Mouse (Mus musculus) hindbrain, embryonic 15.5 days (tissue): ENCODE data around the gene Brox. TPM values are rescaled to one million over a fixed set of nuclear protein-coding genes. Genes with fewer than 3 reads are reported as not detected.

ENCODE experiments used
- ATAC-seq: fragments of 200-750 bp; cut with Nextera tagmentation; 2 replicates; pipeline ENCODE4 v1.8.0; 2017; ENCODE audit warnings: low read depth, moderate number of reproducible peaks, moderate TSS enrichment; ENCODE audit not compliant: low FRiP score
- H3K27ac ChIP-seq: fragments of 300-500 bp; sonication (generic); replicated peaks from 2 replicates; pipeline ENCODE4 v1.5.1; 2015; ENCODE audit warnings: mild to moderate bottlenecking, inconsistent platforms
- H3K27me3 ChIP-seq: fragments of 300-500 bp; sonication (generic); 2 replicates; pipeline ENCODE4 v1.6.1; 2015; ENCODE audit warnings: control low read depth, inconsistent platforms
- H3K36me3 ChIP-seq: fragments of 300-500 bp; sonication (generic); 2 replicates; pipeline ENCODE4 v1.6.1; 2015; ENCODE audit warnings: control low read depth, inconsistent platforms
- H3K4me1 ChIP-seq: fragments of 300-500 bp; sonication (generic); replicated peaks from 2 replicates; pipeline ENCODE4 v1.6.1; 2015; ENCODE audit warnings: control low read depth, inconsistent platforms
- H3K4me2 ChIP-seq: fragments of 300-500 bp; sonication (generic); 2 replicates; pipeline ENCODE4 v1.6.1; 2015; ENCODE audit warnings: moderate library complexity, mild to moderate bottlenecking, inconsistent platforms
- H3K4me3 ChIP-seq: fragments of 300-500 bp; sonication (generic); 2 replicates; pipeline ENCODE4 v1.5.1; 2015; ENCODE audit warnings: mild to moderate bottlenecking, inconsistent platforms
- H3K9ac ChIP-seq: fragments of 300-500 bp; sonication (generic); 2 replicates; pipeline ENCODE4 v1.6.1; 2015; ENCODE audit warnings: inconsistent platforms
- H3K9me3 ChIP-seq: fragments of 300-500 bp; sonication (generic); 2 replicates; pipeline ENCODE4 v1.6.1; 2016; ENCODE audit warnings: control low read depth, inconsistent platforms
- WGBS: fragments of 180-500 bp; shearing (Covaris S2); methylation state at CpG from one replicate; pipeline ENCODE4 v1.1.7; 2015; 5-methylcytosine and 5-hydroxymethylcytosine counted together
- polyA plus RNA-seq: library from polyadenylated mRNA; unstranded; fragments of >200 nt; fragmentation: Nextera tagmentation; extraction: Ambion mirVana; gene quantifications from 2 replicates; pipeline ENCODE4 v1.2.1, GENCODE M21; 2015

Gene Brox
- polyA plus RNA-seq, 1 experiment from 2014 or later = 95.8 TPM

GRCm38 (mm10) chr1:183308476-183308875 lies 11.4 kb upstream of the Brox start:
- Histone ChIP-seq H3K36me3 (peaks cover 14% of the 10 kb centered on the region; the same call in 1 of the 2 replicates), H3K9ac (no peak overlapping the region), H3K4me3 (no peak overlapping the region), H3K4me2 (no peak overlapping the region), H3K9me3 (no peaks in the 10 kb centered on the region), H3K27ac (no peak overlapping the region), H3K4me1 (no peaks in the 10 kb centered on the region), H3K27me3 (no peaks in the 10 kb centered on the region)
- no peak for ATAC-seq
- 79% methylated on average over 1 of the region's 1 CpGs for WGBS

- ATAC-seq = no peak
- Histone ChIP-seq H3K36me3 (peaks cover 11% of the 10 kb centered on the region; the same call in 1 of the 2 replicates), H3K27me3 (no peaks in the 10 kb centered on the region), H3K9me3 (no peaks in the 10 kb centered on the region), H3K27ac (no peak overlapping the region), H3K4me1 (no peaks in the 10 kb centered on the region), H3K9ac (no peak overlapping the region), H3K4me2 (no peak overlapping the region), H3K4me3 (no peak overlapping the region)
- WGBS = 81% methylated on average over 3 of the region's 3 CpGs
Observed at GRCm38 (mm10) chr1:183307555-183307954, 10.5 kb upstream of the Brox start.

- no peaks in the 10 kb centered on the region for H3K9me3 ChIP-seq
- H3K4me1 ChIP-seq = peaks cover 4% of the 10 kb centered on the region; the same call in 1 of the 2 replicates
- H3K9ac ChIP-seq = no peak overlapping the region
- no peak for ATAC-seq
- H3K4me3 ChIP-seq = no peak overlapping the region
- 88% methylated on average over 6 of the region's 6 CpGs for WGBS
- H3K36me3 ChIP-seq = no peaks in the 10 kb centered on the region
- H3K27ac ChIP-seq = no peak overlapping the region
- H3K4me2 ChIP-seq = no peak overlapping the region
- H3K27me3 ChIP-seq = no peaks in the 10 kb centered on the region
Observed at GRCm38 (mm10) chr1:183299161-183299560, 2.1 kb upstream of the Brox start.

GRCm38 (mm10) chr1:183297886-183298489 lies 919 bp upstream of the Brox start:
- Histone ChIP-seq H3K36me3 (no peaks in the 10 kb centered on the region), H3K4me3 (peak overlapping the region; percentile 48), H3K27me3 (no peaks in the 10 kb centered on the region), H3K4me1 (peaks cover 4% of the 10 kb centered on the region; the same call in 1 of the 2 replicates), H3K9ac (peak overlapping the region; percentile 39), H3K27ac (peak overlapping the region; percentile 86), H3K4me2 (peak overlapping the region; percentile 56), H3K9me3 (no peaks in the 10 kb centered on the region)
- WGBS = under 1% methylated on average over 20 of the region's 20 CpGs
- no peak for ATAC-seq

GRCm38 (mm10) chr1:183297473-183297885 lies 410 bp upstream of the Brox start:
- peak overlapping the region; percentile 39 for H3K9ac ChIP-seq
- peak overlapping the region; percentile 86 for H3K27ac ChIP-seq
- H3K9me3 ChIP-seq = no peaks in the 10 kb centered on the region
- whole genome bisulfite sequencing = under 1% methylated on average over 29 of the region's 30 CpGs
- peaks cover 4% of the 10 kb centered on the region; the same call in 1 of the 2 replicates for H3K4me1 ChIP-seq
- H3K27me3 ChIP-seq = no peaks in the 10 kb centered on the region
- peak; percentile 7 for ATAC-seq
- H3K4me3 ChIP-seq = peak overlapping the region; percentile 48
- no peaks in the 10 kb centered on the region for H3K36me3 ChIP-seq
- peak overlapping the region; percentile 56 for H3K4me2 ChIP-seq

GRCm38 (mm10) chr1:183296465-183296864 lies 604 bp downstream of the Brox start, which contains the start of gene Aida:
TSS of gene Aida (plus strand) at chr1:183296590.
- Histone ChIP-seq H3K4me2 (peak within 1 kb of the TSS; percentile 56), H3K27ac (peak within 1 kb of the TSS; percentile 86), H3K9ac (peak within 1 kb of the TSS; percentile 60), H3K36me3 (0 out of 2 replicates have a peak, but pooled peaks cover 7% of the 10 kb centered on the region), H3K4me3 (peak within 1 kb of the TSS; percentile 48), H3K27me3 (no peaks in the 10 kb centered on the region), H3K9me3 (no peaks in the 10 kb centered on the region), H3K4me1 (peaks cover 4% of the 10 kb centered on the region; the same call in 1 of the 2 replicates)
- peak; percentile 9 for ATAC-seq
- 1% methylated on average over 26 of the region's 26 CpGs for WGBS

- Histone ChIP-seq H3K27ac (no peak overlapping the region), H3K9ac (no peak overlapping the region), H3K4me2 (no peak overlapping the region), H3K4me1 (no peaks in the 10 kb centered on the region), H3K27me3 (no peaks in the 10 kb centered on the region), H3K4me3 (no peak overlapping the region), H3K9me3 (no peaks in the 10 kb centered on the region), H3K36me3 (peaks cover 66% of the 10 kb centered on the region)
- ATAC-seq = no peak
- WGBS = 96% methylated on average over 4 of the region's 4 CpGs
Observed at GRCm38 (mm10) chr1:183289576-183289975, 7.5 kb downstream of the Brox start.

- H3K9me3 ChIP-seq = no peaks in the 10 kb centered on the region
- H3K27me3 ChIP-seq = no peaks in the 10 kb centered on the region
- H3K36me3 ChIP-seq = peaks cover 76% of the 10 kb centered on the region
- H3K9ac ChIP-seq = no peak overlapping the region
- no peaks in the 10 kb centered on the region for H3K4me1 ChIP-seq
- no peak overlapping the region for H3K27ac ChIP-seq
- ATAC-seq = no peak
- H3K4me2 ChIP-seq = no peak overlapping the region
- WGBS = 89% methylated on average over 3 of the region's 3 CpGs
- H3K4me3 ChIP-seq = no peak overlapping the region
Observed at GRCm38 (mm10) chr1:183288351-183288750, 8.7 kb downstream of the Brox start.

- H3K9me3 ChIP-seq = no peaks in the 10 kb centered on the region
- no peak overlapping the region for H3K4me2 ChIP-seq
- WGBS = 86% methylated on average over 5 of the region's 5 CpGs
- H3K27ac ChIP-seq = no peak overlapping the region
- no peak overlapping the region for H3K9ac ChIP-seq
- no peaks in the 10 kb centered on the region for H3K27me3 ChIP-seq
- ATAC-seq = no peak
- no peak overlapping the region for H3K4me3 ChIP-seq
- peaks cover 30% of the 10 kb centered on the region for H3K36me3 ChIP-seq
- H3K4me1 ChIP-seq = no peaks in the 10 kb centered on the region
Observed at GRCm38 (mm10) chr1:183275763-183276162, 21.3 kb downstream of the Brox start.

GRCm38 (mm10) chr1:183274385-183274784 lies 22.7 kb downstream of the Brox start:
- Histone ChIP-seq H3K4me3 (no peak overlapping the region), H3K36me3 (peaks cover 18% of the 10 kb centered on the region; the same call in 1 of the 2 replicates), H3K27me3 (no peaks in the 10 kb centered on the region), H3K9ac (no peak overlapping the region), H3K9me3 (no peaks in the 10 kb centered on the region), H3K4me2 (no peak overlapping the region), H3K4me1 (no peaks in the 10 kb centered on the region), H3K27ac (no peak overlapping the region)
- WGBS = 68% methylated on average over 3 of the region's 3 CpGs
- no peak; the same call in 1 of the 2 replicates for ATAC-seq

GRCm38 (mm10) chr1:183272867-183273818 lies 23.9 kb downstream of the Brox start:
- no peak for ATAC-seq
- WGBS = 66% methylated on average over 10 of the region's 10 CpGs
- H3K9ac ChIP-seq = no peak overlapping the region

GRCm38 (mm10) chr1:183267666-183268065 lies 29.4 kb downstream of the Brox start:
- no peak for ATAC-seq
- Histone ChIP-seq H3K36me3 (no peaks in the 10 kb centered on the region), H3K4me2 (no peak overlapping the region), H3K27ac (no peak overlapping the region), H3K27me3 (no peaks in the 10 kb centered on the region), H3K4me3 (no peak overlapping the region), H3K4me1 (no peaks in the 10 kb centered on the region), H3K9me3 (no peaks in the 10 kb centered on the region), H3K9ac (no peak overlapping the region)
- WGBS = 82% methylated on average over 6 of the region's 6 CpGs

More at GRCm38 (mm10) chr1:183272867-183273818, 23.9 kb downstream of the Brox start:
- Histone ChIP-seq H3K27me3 (no peaks in the 10 kb centered on the region), H3K36me3 (0 out of 2 replicates have a peak, but pooled peaks cover 9% of the 10 kb centered on the region), H3K4me2 (no peak overlapping the region), H3K4me3 (no peak overlapping the region), H3K27ac (no peak overlapping the region), H3K4me1 (no peaks in the 10 kb centered on the region), H3K9me3 (no peaks in the 10 kb centered on the region)
